Comparison of ENCODE assay signal across 9 mouse cellular contexts in the genomic region with DNA sequence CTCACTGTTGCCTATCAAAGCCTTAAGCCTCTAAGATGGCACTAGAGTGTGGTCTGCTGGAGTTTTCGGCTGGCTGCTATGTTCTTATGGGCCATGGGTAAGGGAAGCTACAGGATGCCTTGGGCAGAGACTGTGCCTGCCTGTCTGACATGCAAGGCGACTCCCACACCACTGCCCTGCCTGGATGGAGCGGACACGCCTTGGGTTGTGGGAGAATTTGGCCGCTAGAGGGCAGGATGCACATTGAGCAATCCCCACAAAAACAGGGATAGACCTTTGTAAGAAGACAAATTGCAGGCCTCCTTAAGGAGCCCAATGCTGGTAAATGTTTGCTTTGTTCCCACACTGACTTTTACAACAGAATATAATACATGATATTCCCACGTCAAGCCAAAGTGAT.
DNase-seq lines count a peak whose midpoint lies in the region; ATAC-seq and TF ChIP-seq lines count a peak whose summit lies in the region.
"Had no signal": no experiment of that assay in that cellular context is flagged by ENCODE, and none has a peak within 500 bp of the region (broad histone marks: within the 10 kb centered on the region; RNA-seq: fewer than 3 reads in every experiment).

No protein-coding gene starts in this region.

- no peaks in the 10 kb centered on the region for H3K4me1 ChIP-seq in hindbrain, embryonic 14.5 days (replicated peaks; ENCODE audit: control insufficient read depth, insufficient read depth, low read length)
- H3K4me1 ChIP-seq in small intestine, adult 2 months (ENCODE audit: control insufficient read depth, insufficient read depth, insufficient read length, low read length), result no peaks in the 10 kb centered on the region

- H3K27me3 ChIP-seq in hindbrain, embryonic 14.5 days (ENCODE audit: control insufficient read depth, insufficient read depth, low read length), result no peaks in the 10 kb centered on the region
- H3K27me3 ChIP-seq in small intestine, adult 2 months (ENCODE audit: control insufficient read depth, insufficient read depth, low read length), result no peaks in the 10 kb centered on the region
- H3K27me3 ChIP-seq: neural tube, embryonic 12.5 days had no signal

- no peaks in the 10 kb centered on the region for H3K36me3 ChIP-seq in hindbrain, embryonic 14.5 days (replicated peaks; ENCODE audit: control insufficient read depth, insufficient read depth)
- no peaks in the 10 kb centered on the region for H3K36me3 ChIP-seq in small intestine, adult 2 months (ENCODE audit: control insufficient read depth, insufficient read depth, low read length)
- H3K36me3 ChIP-seq: neural tube, embryonic 12.5 days had no signal

- 12% methylated on average over 6 of the region's 6 CpGs for WGBS in hindbrain, embryonic 14.5 days
- WGBS in small intestine, adult 2 months, result 9% methylated on average over 6 of the region's 6 CpGs

- no peak overlapping the region for H3K4me2 ChIP-seq in hindbrain, embryonic 14.5 days (replicated peaks)
- H3K4me2 ChIP-seq: neural tube, embryonic 12.5 days had no signal

- no peak overlapping the region for H3K4me3 ChIP-seq in hindbrain, embryonic 14.5 days (replicated peaks; ENCODE audit: low read length)
- H3K4me3 ChIP-seq in small intestine, adult 2 months (ENCODE audit: low read depth, low read length), result no peak overlapping the region
- H3K4me3 ChIP-seq: neural tube, embryonic 12.5 days had no signal

- peak; percentile 86 for TF ChIP-seq CTCF in small intestine, adult 2 months (IDR thresholded peaks at IDR 0.05; ENCODE audit: extremely low read depth, insufficient read length, insufficient replicate concordance, low read depth, low read length)

- no peaks in the 10 kb centered on the region for H3K9me3 ChIP-seq in hindbrain, embryonic 14.5 days (ENCODE audit: control insufficient read depth, low read length)
- H3K9me3 ChIP-seq: neural tube, embryonic 12.5 days had no signal

- peak; percentile 88 for DNase-seq in ZHBTc4 (ENCODE audit: low read depth, low spot score)
- peak; percentile 49 for DNase-seq in cerebellum, adult 9-10 months
- DNase-seq in frontal cortex, postnatal 25 days (ENCODE audit: low spot score in 2 of 2), result peak; percentile 47 to 57
- peak; percentile 79 for DNase-seq in hindbrain, embryonic 14.5 days (ENCODE audit: low spot score)
- peak; percentile 72 to 73 for DNase-seq in layer of hippocampus, postnatal 10 days (ENCODE audit: low spot score in 2 of 2)
- peak; percentile 70 to 81 for DNase-seq in lung, postnatal 4 days

- H3K27ac ChIP-seq in hindbrain, embryonic 14.5 days, result no peak overlapping the region
- no peak overlapping the region for H3K27ac ChIP-seq in small intestine, adult 2 months (ENCODE audit: insufficient read depth, low read depth, low read length)
- H3K27ac ChIP-seq: neural tube, embryonic 12.5 days had no signal

- H3K9ac ChIP-seq in hindbrain, embryonic 14.5 days, result no peak overlapping the region
- H3K9ac ChIP-seq: neural tube, embryonic 12.5 days had no signal

- no peak for ATAC-seq in hindbrain, embryonic 14.5 days (ENCODE audit: low FRiP score)
- no peak for ATAC-seq in erythroid progenitor cell, adult 5-6 weeks (replicated peaks; ENCODE audit: low FRiP score, poor library complexity, severe bottlenecking)

- no peak for TF ChIP-seq POLR2A in small intestine, adult 2 months (IDR thresholded peaks at IDR 0.05; ENCODE audit: low read depth, low read length)
